Mouse (Mus musculus) midbrain, embryonic 12.5 days (tissue): ENCODE data around the gene St14. TPM values are rescaled to one million over a fixed set of nuclear protein-coding genes. Genes with fewer than 3 reads are reported as not detected.

Experiments
- ATAC-seq: fragments of 200-750 bp; cut with Nextera tagmentation; 2 replicates; pipeline ENCODE4 v1.8.0; 2017; ENCODE audit warnings: low read depth, moderate TSS enrichment, moderate library complexity; ENCODE audit not compliant: low FRiP score
- H3K27ac ChIP-seq: fragments of 300-500 bp; sonication (generic); replicated peaks from 2 replicates; pipeline ENCODE4 v1.5.1; 2016; ENCODE audit warnings: mild to moderate bottlenecking
- H3K27me3 ChIP-seq: fragments of 300-500 bp; sonication (generic); 2 replicates; pipeline ENCODE4 v1.6.1; 2016; ENCODE audit warnings: mild to moderate bottlenecking
- H3K36me3 ChIP-seq: fragments of 300-500 bp; sonication (generic); 2 replicates; pipeline ENCODE4 v1.6.1; 2016
- H3K4me1 ChIP-seq: fragments of 300-500 bp; sonication (generic); 2 replicates; pipeline ENCODE4 v1.6.1; 2016
- H3K4me2 ChIP-seq: fragments of 300-500 bp; sonication (generic); replicated peaks from 2 replicates; pipeline ENCODE4 v1.6.1; 2016; ENCODE audit warnings: mild to moderate bottlenecking, moderate library complexity
- H3K4me3 ChIP-seq: fragments of 300-500 bp; sonication (generic); 2 replicates; pipeline ENCODE4 v1.5.1; 2016; ENCODE audit warnings: mild to moderate bottlenecking
- H3K9ac ChIP-seq: fragments of 300-500 bp; sonication (generic); replicated peaks from 2 replicates; pipeline ENCODE4 v1.6.1; 2016; ENCODE audit warnings: mild to moderate bottlenecking, moderate library complexity
- H3K9me3 ChIP-seq: fragments of 300-500 bp; sonication (generic); 2 replicates; pipeline ENCODE4 v1.6.1; 2016; ENCODE audit warnings: mild to moderate bottlenecking
- WGBS: fragments of 180-500 bp; shearing (Covaris S2); methylation state at CpG from one replicate; pipeline ENCODE4 v1.1.7; 2016; 5-methylcytosine and 5-hydroxymethylcytosine counted together
- polyA plus RNA-seq: library from polyadenylated mRNA; unstranded; fragments of >200 nt; fragmentation: Nextera tagmentation; extraction: Ambion mirVana; gene quantifications from 2 replicates; pipeline ENCODE4 v1.2.1, GENCODE M21; 2016

St14 gene
- polyA plus RNA-seq, 1 experiment from 2014 or later, result 1.0 TPM

- no peaks in the 10 kb centered on the region for H3K9me3 ChIP-seq
- no peak overlapping the region for H3K9ac ChIP-seq
- H3K4me3 ChIP-seq, result no peak overlapping the region
- no peaks in the 10 kb centered on the region for H3K4me1 ChIP-seq
- no peak for ATAC-seq
- 86% methylated on average over 2 of the region's 2 CpGs for WGBS
- H3K27ac ChIP-seq, result no peak overlapping the region
- H3K27me3 ChIP-seq, result no peaks in the 10 kb centered on the region
- no peak overlapping the region for H3K4me2 ChIP-seq
- peaks cover 71% of the 10 kb centered on the region for H3K36me3 ChIP-seq
These were observed 19.4 kb upstream of the St14 start for GRCm38 (mm10) chr9:31151050-31151449.

- H3K27ac ChIP-seq, result no peak overlapping the region
- 85% methylated on average over 7 of the region's 7 CpGs for WGBS
- ATAC-seq, result no peak
- H3K4me3 ChIP-seq, result no peak overlapping the region
- H3K9ac ChIP-seq, result no peak overlapping the region
- no peaks in the 10 kb centered on the region for H3K4me1 ChIP-seq
- no peaks in the 10 kb centered on the region for H3K27me3 ChIP-seq
- H3K9me3 ChIP-seq, result no peaks in the 10 kb centered on the region
- peaks cover 44% of the 10 kb centered on the region for H3K36me3 ChIP-seq
- no peak overlapping the region for H3K4me2 ChIP-seq
These were observed 16.5 kb upstream of the St14 start for GRCm38 (mm10) chr9:31148135-31148534.

GRCm38 (mm10) chr9:31145272-31145925 is 13.7 kb upstream of the St14 start:
- no peaks in the 10 kb centered on the region for H3K4me1 ChIP-seq
- no peak overlapping the region for H3K4me3 ChIP-seq
- 84% methylated on average over 7 of the region's 7 CpGs for WGBS
- H3K27ac ChIP-seq, result no peak overlapping the region
- no peaks in the 10 kb centered on the region for H3K27me3 ChIP-seq
- no peak for ATAC-seq
- H3K4me2 ChIP-seq, result no peak overlapping the region
- peaks cover 24% of the 10 kb centered on the region for H3K36me3 ChIP-seq
- H3K9me3 ChIP-seq, result no peaks in the 10 kb centered on the region
- no peak overlapping the region for H3K9ac ChIP-seq

- no peak for ATAC-seq
These were observed 11.3 kb upstream of the St14 start for GRCm38 (mm10) chr9:31142924-31143323.

GRCm38 (mm10) chr9:31133131-31133530 is 1.5 kb upstream of the St14 start:
- Histone ChIP-seq H3K36me3 (no peaks in the 10 kb centered on the region), H3K4me3 (no peak overlapping the region), H3K4me2 (no peak overlapping the region), H3K9ac (no peak overlapping the region), H3K9me3 (no peaks in the 10 kb centered on the region), H3K27ac (no peak overlapping the region), H3K4me1 (peaks cover 15% of the 10 kb centered on the region), H3K27me3 (peaks cover 69% of the 10 kb centered on the region)
- no peak for ATAC-seq
- WGBS, result 85% methylated on average over 5 of the region's 5 CpGs

More at GRCm38 (mm10) chr9:31142924-31143323, 11.3 kb upstream of the St14 start:
- Histone ChIP-seq H3K4me3 (no peak overlapping the region), H3K36me3 (peaks cover 7% of the 10 kb centered on the region; the same call in 1 of the 2 replicates), H3K4me1 (no peaks in the 10 kb centered on the region), H3K27me3 (no peaks in the 10 kb centered on the region), H3K27ac (no peak overlapping the region), H3K9me3 (no peaks in the 10 kb centered on the region), H3K4me2 (no peak overlapping the region), H3K9ac (no peak overlapping the region)
- WGBS, result 84% methylated on average over 1 of the region's 1 CpGs

- peak overlapping the region; percentile 20; the same call in 1 of the 2 replicates for H3K9ac ChIP-seq
- no peak overlapping the region for H3K27ac ChIP-seq
These were observed 1.1 kb downstream of the St14 start for GRCm38 (mm10) chr9:31130357-31131204.

GRCm38 (mm10) chr9:31129956-31130355 is 1.7 kb downstream of the St14 start:
- H3K36me3 ChIP-seq, result no peaks in the 10 kb centered on the region
- H3K4me2 ChIP-seq, result peak overlapping the region; percentile 78; the same call in 1 of the 2 replicates
- ATAC-seq, result no peak
- H3K9ac ChIP-seq, result no peak overlapping the region
- H3K27me3 ChIP-seq, result peaks cover 72% of the 10 kb centered on the region
- no peak overlapping the region for H3K27ac ChIP-seq
- peaks cover 15% of the 10 kb centered on the region for H3K4me1 ChIP-seq
- no peaks in the 10 kb centered on the region for H3K9me3 ChIP-seq
- no peak overlapping the region for H3K4me3 ChIP-seq
- WGBS, result 67% methylated on average over 8 of the region's 8 CpGs

More at GRCm38 (mm10) chr9:31130357-31131204, 1.1 kb downstream of the St14 start:
- Histone ChIP-seq H3K36me3 (no peaks in the 10 kb centered on the region), H3K4me1 (peaks cover 15% of the 10 kb centered on the region), H3K27me3 (peaks cover 74% of the 10 kb centered on the region), H3K9me3 (no peaks in the 10 kb centered on the region), H3K4me2 (peak overlapping the region; percentile 78), H3K4me3 (peak overlapping the region; percentile 42)
- no peak for ATAC-seq
- WGBS, result 17% methylated on average over 26 of the region's 26 CpGs

GRCm38 (mm10) chr9:31127876-31128465 is 3.7 kb downstream of the St14 start:
- Histone ChIP-seq H3K27me3 (peaks cover 53% of the 10 kb centered on the region), H3K4me1 (peaks cover 15% of the 10 kb centered on the region), H3K9ac (no peak overlapping the region), H3K4me2 (no peak overlapping the region), H3K27ac (no peak overlapping the region), H3K36me3 (no peaks in the 10 kb centered on the region), H3K4me3 (no peak overlapping the region), H3K9me3 (no peaks in the 10 kb centered on the region)
- 89% methylated on average over 12 of the region's 12 CpGs for WGBS
- ATAC-seq, result no peak

- peaks cover 7% of the 10 kb centered on the region for H3K4me1 ChIP-seq
- no peaks in the 10 kb centered on the region for H3K9me3 ChIP-seq
- ATAC-seq, result no peak
- H3K4me2 ChIP-seq, result no peak overlapping the region
- H3K27me3 ChIP-seq, result peaks cover 35% of the 10 kb centered on the region
- no peak overlapping the region for H3K27ac ChIP-seq
- no peak overlapping the region for H3K4me3 ChIP-seq
- H3K36me3 ChIP-seq, result no peaks in the 10 kb centered on the region
- H3K9ac ChIP-seq, result no peak overlapping the region
- WGBS, result 87% methylated on average over 7 of the region's 7 CpGs
These were observed 5.6 kb downstream of the St14 start for GRCm38 (mm10) chr9:31126079-31126478.

GRCm38 (mm10) chr9:31122464-31123030 is 9.1 kb downstream of the St14 start:
- H3K27ac ChIP-seq, result no peak overlapping the region
- H3K4me1 ChIP-seq, result no peaks in the 10 kb centered on the region; the same call in 1 of the 2 replicates
- no peak overlapping the region for H3K9ac ChIP-seq
- no peak for ATAC-seq
- H3K36me3 ChIP-seq, result no peaks in the 10 kb centered on the region
- H3K4me2 ChIP-seq, result no peak overlapping the region
- no peaks in the 10 kb centered on the region for H3K9me3 ChIP-seq
- H3K27me3 ChIP-seq, result no peaks in the 10 kb centered on the region
- WGBS, result 73% methylated on average over 13 of the region's 13 CpGs
- H3K4me3 ChIP-seq, result no peak overlapping the region

GRCm38 (mm10) chr9:31120533-31120915 is 11.1 kb downstream of the St14 start:
- Histone ChIP-seq H3K36me3 (no peaks in the 10 kb centered on the region), H3K9ac (no peak overlapping the region), H3K4me3 (no peak overlapping the region), H3K9me3 (no peaks in the 10 kb centered on the region), H3K27me3 (no peaks in the 10 kb centered on the region), H3K4me1 (no peaks in the 10 kb centered on the region; the same call in 1 of the 2 replicates), H3K4me2 (no peak overlapping the region), H3K27ac (no peak overlapping the region)
- WGBS, result 68% methylated on average over 4 of the region's 4 CpGs
- ATAC-seq, result no peak
